Mouse (Mus musculus) T-helper 2 cell (primary cell): ENCODE results near the gene Nlrp9b.
"Not testable (repeated sequence)": the region's sequence is repeated elsewhere in the genome, so short reads cannot be mapped to it uniquely, and the experiment has no call there.

ENCODE experiments used
- in situ Hi-C: fragments of 300-600 bp; cut with MboI, MseI; formaldehyde crosslinking; loops from one replicate; pipeline ENCODE4 v1.15.1; 2025; ENCODE audit warnings: high pct_unique_total_duplicates

Nlrp9b gene

GRCm38 (mm10) chr7:20099380-20099779 lies 108.1 kb downstream of the Nlrp9b start, which contains the start of gene Vmn1r91:
Gene Vmn1r91, plus strand, starts transcription at chr7:20099680.
- in situ Hi-C loops: not testable (repeated sequence)

- in situ Hi-C loops: loop anchor here (25.0 kb wide), 1 partner anchor 1140 kb away; the partner anchor contains the start of genes Vmn1r124 and Vmn1r125
Observed at GRCm38 (mm10) chr7:20122479-20122878, 131.2 kb downstream of the Nlrp9b start, which contains the start of gene Gm16442. Gene Gm16442, minus strand, starts transcription at chr7:20122579.
